Mouse (Mus musculus): ENCODE results near the gene Cep63.

The Cep63 gene

DNA sequence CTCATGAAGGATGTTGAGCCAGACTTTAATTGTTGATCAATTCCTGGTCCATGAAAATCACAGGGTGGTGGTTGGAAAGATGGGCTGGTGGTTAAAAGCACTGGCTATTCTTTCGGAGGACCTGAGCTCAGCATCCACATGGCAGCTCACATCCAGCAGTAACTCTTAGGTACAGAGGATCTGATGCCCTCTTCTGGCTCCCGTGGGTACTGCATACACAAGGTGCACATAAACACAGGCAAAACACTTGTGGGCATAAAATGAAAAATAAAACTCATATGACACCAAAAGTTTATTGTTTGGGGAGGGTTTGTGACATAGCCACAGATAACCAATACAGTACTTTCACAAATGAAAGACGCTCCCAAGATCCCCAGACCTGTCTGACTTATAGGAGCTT is 67.9 kb downstream of the Cep63 start:
- DNase-seq (ENCODE audit: low spot score in 2 of 2): no peak

DNA sequence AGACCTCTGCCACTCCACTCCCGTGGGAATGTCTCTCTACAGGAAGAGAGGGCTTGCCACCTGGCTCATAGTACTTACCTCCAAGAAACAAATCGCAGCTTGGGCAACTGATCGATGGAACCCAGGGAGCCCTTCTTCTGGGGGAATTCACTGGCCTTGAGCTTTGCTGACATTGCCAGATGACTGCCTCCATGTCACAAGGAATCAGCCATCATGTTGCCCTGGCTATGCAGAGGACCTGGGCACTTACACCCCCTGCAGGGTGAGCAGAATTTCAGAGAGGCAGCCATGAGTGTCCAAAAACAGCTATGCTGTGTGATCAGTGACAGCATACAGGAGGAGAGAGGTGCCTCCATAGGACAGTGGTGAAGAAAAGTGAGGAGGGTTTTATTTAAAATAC is 72.6 kb downstream of the Cep63 start:
- no peak for DNase-seq (ENCODE audit: low spot score in 2 of 2)

DNA sequence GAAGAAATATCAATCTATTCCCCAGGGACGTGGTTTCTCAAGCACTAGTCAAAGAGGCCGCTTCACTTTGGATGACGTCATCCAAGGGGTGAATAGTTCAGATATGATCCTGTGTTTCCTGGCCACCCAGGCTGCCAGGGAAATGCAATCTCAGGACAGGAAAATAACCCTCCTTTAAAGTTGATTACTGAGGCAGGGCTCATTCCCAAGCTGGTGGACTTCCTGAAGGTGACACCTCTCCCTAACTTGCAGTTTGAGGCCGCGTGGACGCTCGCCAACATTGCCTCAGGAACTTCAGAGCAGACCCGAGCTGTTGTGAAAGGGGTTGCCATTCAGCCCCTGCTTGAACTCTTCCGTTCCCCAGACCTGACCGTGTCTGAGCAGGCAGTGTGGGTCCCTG is 74.6 kb downstream of the Cep63 start:
- no peak for DNase-seq (ENCODE audit: low spot score in 2 of 2)

DNA sequence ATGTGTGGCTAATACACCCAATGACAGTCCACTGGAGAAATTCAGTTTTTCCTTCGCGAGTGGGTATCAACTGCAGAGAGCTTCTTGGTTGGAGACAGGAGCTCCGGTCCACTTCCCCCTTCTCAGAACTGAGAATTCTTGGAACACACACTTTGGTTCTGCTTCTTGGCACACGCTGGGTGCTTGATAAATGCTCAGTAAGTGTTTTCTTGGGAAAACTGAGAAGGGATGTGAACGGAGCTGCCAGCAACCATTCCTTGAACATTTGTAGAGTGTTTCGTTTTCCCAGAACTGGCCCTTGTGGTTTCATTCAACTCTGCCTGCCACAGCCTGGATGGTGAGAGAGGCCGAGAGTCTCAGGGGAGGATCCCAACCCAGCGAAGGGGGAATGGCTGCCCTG is 77.1 kb downstream of the Cep63 start:
- no peak for DNase-seq (ENCODE audit: low spot score in 2 of 2)

DNA sequence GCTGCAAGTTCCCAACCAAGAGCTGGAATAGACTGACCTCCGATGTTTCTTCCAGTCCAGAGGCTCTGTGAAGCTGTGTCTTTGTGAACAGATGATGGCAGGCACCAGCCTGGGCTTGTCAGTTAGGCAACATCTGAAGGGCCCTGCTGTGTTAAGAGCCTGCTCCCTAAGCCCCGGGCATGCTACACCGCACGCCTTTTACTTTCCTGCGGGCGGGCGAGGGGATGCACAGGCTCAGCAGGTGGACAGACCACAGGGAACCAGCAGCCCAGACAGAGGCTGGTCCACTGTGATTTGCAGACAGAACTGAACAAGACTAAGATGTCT is 79.3 kb downstream of the Cep63 start:
- DNase-seq (ENCODE audit: low spot score in 2 of 2): no peak

DNA sequence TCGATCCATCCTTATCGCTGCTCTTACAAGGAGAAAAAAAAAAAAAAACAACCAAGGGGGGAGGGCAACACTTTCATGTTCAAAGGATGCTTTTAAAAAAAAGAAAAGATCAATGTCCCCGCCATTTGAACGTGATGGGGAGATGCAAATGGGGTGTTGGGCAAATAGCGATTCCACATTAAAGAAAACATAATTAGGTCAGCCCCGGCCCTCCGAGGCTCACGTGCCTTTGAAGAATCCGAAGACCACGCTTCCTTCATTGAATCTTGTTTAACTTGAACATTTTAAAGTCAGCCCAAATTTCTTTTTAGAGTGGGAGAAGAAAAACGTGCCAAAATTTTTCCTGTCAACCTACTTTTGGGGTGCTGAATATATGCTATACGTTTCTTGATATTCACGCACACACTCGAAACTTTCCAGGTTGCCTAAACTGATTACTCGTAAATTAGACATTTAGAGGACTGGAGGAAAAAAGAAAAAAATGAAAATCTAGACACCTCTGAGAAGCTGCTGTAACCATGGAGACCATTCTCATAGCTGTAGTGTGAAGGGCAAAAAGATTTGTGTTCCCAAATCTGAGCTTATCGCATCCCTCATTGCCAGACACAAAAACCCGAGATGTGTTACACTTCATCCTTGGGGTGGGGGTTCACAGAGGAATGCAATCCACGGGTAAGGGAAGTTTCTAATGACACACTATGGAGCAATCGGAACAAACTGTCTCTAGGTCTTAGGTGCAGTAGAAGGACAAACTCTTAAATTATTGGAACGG is 79.9 kb downstream of the Cep63 start:
- no peak for DNase-seq (ENCODE audit: low spot score in 2 of 2)

DNA sequence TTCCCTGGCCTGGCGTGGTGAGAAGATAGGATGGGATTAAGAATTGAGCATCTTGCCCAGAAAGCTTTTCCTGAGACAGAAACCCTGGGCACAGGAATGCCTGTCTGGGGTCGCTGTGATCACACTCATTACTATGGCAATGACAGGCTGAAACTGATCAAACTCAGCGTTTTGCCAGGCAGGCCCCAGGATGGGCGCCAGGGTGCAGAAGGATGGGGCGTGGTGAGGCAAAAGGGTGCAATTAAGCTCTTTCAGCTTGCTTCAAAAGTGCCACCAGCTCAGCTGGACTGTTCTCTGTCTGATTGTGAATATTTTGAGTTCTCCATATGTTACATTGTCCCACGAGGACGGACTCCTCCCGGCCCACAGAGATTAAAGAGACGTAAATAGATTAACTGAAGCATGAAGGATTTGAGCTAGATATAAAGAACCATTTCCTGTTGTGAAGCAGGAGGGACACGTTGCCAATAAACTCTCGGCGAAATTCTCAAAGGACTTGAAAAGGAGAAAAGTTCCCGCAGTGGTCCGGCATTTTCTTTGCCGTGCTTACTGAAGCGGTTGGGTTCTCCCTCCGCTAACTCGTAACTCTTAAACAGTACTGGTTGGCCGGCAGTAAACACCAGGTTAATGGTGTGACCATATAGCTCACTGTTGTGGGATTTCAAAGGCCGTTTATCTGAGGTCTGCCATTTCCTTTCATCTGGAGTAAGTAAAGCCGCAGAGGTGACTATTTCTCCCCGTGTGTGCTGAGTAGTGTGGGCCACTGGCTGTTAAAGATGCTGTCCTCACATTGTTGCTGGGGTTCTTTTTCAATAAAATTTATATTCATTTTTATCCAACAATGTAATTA is 80.7 kb downstream of the Cep63 start:
- no peak for DNase-seq (ENCODE audit: low spot score in 2 of 2)

DNA sequence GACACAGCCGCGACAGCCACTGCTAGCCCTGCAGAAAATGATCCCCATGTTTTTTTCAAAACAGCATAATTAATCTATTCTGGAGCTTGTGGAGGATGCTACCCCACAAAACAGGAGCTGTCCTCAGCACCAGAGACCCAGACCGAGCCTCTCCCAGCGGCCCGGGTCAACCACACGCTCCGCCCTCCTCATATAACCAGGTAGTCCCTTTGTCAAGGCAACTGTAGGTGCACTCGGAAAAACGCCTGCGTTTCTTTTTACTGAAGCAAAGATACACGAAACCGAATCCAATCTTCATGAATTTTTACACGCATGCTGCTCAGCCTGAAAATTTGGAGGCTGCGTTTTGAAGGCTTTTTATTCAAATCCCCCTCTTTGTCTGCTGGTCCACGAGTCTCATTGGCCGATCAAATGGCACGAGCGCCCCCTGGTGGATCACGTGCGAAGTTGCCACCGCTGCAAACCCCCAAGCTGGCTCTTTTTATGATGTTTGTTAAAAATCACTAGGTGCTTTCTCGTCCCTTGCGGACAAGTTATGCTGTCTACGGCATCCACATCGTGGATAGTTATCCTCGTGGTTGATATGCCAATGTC is 81.5 kb downstream of the Cep63 start:
- peak; percentile 58 to 78 for DNase-seq (ENCODE audit: low spot score in 2 of 2)

DNA sequence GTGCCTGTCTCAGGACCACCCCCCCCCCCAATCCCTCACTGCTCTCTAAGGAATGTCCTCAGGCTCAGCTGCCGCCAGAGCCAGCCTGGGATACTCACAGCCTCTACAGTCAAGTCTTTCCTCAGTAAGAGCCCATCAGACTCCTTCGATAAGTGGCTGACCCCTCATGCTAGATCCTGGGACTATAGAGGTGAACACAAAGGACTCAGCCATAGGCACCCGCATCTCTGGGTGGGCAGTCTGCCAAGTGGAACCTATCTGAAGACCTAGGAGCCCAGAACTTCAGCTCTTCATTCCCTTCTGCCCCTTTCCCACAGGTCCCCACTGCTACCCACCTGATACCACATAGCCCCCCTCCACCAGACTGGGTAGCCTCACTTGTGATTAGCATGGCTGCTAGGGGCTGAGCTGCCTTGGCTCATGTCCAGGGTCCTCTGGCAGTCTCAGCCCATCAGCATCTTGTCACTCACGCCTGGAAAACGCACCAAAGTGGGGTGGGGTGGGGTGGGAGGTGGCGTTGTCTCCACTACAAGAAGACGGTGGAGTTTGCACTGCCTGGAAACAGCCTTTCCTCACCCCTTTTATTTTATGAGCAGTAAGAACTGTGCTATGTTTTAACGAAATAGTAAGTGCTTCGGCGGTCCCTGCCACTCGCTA is 82.1 kb downstream of the Cep63 start:
- DNase-seq (ENCODE audit: low spot score in 2 of 2): no peak

DNA sequence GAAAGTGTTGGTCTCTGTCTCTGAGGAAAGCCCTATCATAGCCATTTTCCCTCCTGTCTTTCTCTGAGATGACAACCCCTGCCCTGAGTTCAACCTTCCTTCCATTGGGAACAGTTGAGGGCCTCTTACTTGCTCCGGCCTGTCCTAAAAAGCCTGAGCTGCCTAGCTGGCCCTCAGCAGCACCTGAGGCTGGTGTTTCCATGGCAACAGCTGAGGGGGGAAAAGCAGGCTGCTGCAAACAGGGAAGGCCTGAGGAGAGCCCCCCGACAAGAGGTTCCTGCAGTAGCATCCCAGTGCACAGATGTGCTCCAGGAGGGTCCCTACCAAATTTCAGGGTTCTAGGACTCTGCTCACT is 82.6 kb downstream of the Cep63 start:
- no peak for DNase-seq (ENCODE audit: low spot score in 2 of 2)

DNA sequence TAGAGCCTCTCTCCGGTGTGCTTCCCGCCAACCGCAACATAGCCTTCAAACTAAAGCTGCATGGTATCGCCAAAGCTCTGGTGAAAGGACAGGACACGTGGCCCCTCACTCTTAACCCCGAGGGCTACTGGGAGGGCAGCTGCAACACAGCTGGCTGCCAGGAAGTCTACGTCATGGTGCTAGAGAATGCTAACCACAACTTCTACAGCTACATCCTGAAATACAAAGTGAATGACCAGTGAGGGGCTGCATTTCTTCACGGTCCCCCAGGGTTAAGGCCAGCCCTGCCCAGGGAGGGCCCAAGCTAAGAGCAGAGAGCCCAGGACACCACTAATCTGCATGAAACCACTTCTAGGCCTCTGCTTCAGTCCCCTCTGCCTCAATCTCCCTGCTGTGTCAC is 83.8 kb downstream of the Cep63 start:
- DNase-seq (ENCODE audit: low spot score in 2 of 2): no peak

DNA sequence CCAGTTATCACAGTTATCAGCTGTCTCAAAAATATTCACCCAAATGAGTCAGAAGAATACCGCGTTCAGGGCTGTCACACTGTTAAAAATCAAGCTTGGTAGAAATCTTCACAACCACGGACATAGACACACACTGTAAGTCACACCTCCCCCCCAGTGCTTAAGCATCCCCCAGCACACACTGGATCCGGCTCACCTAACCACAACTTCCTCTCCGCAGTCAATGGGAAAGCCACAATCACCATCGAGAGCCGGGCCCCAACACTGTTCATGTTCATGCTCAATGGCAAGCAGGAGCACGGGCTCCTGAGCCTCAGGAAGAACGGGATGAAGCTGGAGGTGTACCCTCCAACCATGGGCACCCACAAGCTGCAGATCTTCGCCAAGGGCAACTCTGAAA is 84.7 kb downstream of the Cep63 start:
- no peak for DNase-seq (ENCODE audit: low spot score in 2 of 2)

DNA sequence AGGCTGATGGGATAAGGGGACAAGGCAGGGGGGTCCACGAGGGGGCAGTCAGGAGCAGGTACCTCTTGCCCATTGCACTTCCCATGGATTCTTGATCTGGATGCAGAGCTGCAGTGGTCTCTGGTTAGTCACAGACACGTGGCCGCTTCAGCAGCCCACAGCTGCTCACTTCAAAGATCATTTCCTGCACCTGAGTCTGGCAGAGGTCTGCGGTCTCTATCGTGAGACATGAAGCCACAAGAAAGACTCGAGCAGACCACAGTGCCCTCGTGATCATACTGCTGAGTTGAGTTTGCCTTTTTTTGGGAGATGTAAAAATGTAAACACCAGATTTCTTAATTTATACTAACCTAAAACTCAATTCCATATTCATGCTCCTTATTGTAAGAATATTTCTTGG is 86.6 kb downstream of the Cep63 start:
- no peak for DNase-seq (ENCODE audit: low spot score in 2 of 2)

DNA sequence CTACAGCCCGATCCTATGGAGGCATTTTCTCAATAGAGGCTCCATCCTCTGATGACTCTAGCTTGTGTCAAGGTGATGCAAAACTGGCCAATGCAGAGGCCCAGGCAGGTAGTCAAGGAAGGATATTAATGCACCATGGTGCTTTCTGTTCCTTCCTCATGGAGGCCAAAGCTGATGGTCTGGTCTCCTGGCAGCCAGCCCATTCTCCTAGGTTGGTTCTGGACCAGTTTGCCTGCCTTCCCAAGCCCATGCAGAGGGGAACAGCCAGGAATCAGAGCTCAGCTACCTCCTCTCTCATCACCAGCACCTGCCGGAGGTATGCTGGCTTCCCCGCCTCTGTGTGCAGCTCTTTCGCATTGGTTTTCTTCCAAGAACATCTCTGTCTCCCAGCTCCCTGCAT is 89.4 kb downstream of the Cep63 start:
- no peak for DNase-seq (ENCODE audit: low spot score in 2 of 2)

Data from urinary bladder, adult 18-20 months (tissue).